Mouse (Mus musculus): ENCODE measurements around the gene Gm525.

GRCm38 (mm10) chr11:89066126-89066525 is 7.5 kb upstream of the Gm525 start:
- no peak for TF ChIP-seq SIN3A (IDR thresholded peaks at IDR 0.05; ENCODE audit: low read length)
- TF ChIP-seq CTCF (conservative IDR thresholded peaks at IDR 0.05 in 1 of 2, IDR thresholded peaks at IDR 0.05 in 1 of 2; ENCODE audit: low read depth in 2 of 2, low read length in 2 of 2) = no peak
- no peak for TF ChIP-seq ETS1 (conservative IDR thresholded peaks at IDR 0.05; ENCODE audit: low read depth, low read length)
- no peak for TF ChIP-seq PAX5 (IDR thresholded peaks at IDR 0.05; ENCODE audit: low read length)
- TF ChIP-seq JUND (conservative IDR thresholded peaks at IDR 0.05; ENCODE audit: low read depth, low read length) = no peak

Measured in CH12.LX (cell line).